Mouse (Mus musculus): ENCODE results near the gene Slit2. TPM values are rescaled to one million over a fixed set of nuclear protein-coding genes. Genes with fewer than 3 reads are reported as not detected.

Slit2 gene
- 10 to 100 TPM; 40.8 TPM for total RNA-seq (2021)

GRCm38 (mm10) chr5:47982941-47983701 lies at the start of gene Slit2:
Slit2 (plus strand) TSS chr5:47983138.
- intact Hi-C loops (cut with DNase I) = loop anchor here (10.0 kb wide), 2 partner anchors 142 to 1538 kb away; no protein-coding TSS in a partner anchor
- peak; percentile 51 to 79 for DNase-seq (ENCODE audit: extremely low spot score in 1 of 2, low spot score in 2 of 2)

- intact Hi-C loops (cut with DNase I) = no loop called here
- no peak for DNase-seq (ENCODE audit: extremely low spot score in 1 of 2, low spot score in 2 of 2)
Observed at GRCm38 (mm10) chr5:47938586-47939372, 44.2 kb upstream of the Slit2 start.

- intact Hi-C loops (cut with DNase I) = no loop called here
- DNase-seq (ENCODE audit: extremely low spot score in 1 of 2, low spot score in 2 of 2) = no peak
Observed at GRCm38 (mm10) chr5:47956451-47956850, 26.5 kb upstream of the Slit2 start.

- no peak for DNase-seq (ENCODE audit: extremely low spot score in 1 of 2, low spot score in 2 of 2)
Observed at GRCm38 (mm10) chr5:47975795-47976194, 7.1 kb upstream of the Slit2 start.

GRCm38 (mm10) chr5:47979371-47979770 lies 3.6 kb upstream of the Slit2 start:
- intact Hi-C loops (cut with DNase I) = no loop called here

More at GRCm38 (mm10) chr5:47975795-47976194, 7.1 kb upstream of the Slit2 start:
- intact Hi-C loops (cut with DNase I) = no loop called here

GRCm38 (mm10) chr5:47980459-47980858 lies 2.5 kb upstream of the Slit2 start:
- DNase-seq (ENCODE audit: extremely low spot score in 1 of 2, low spot score in 2 of 2) = no peak
- intact Hi-C loops (cut with DNase I) = loop anchor here (10.0 kb wide), 2 partner anchors 144 to 1536 kb away; no protein-coding TSS in a partner anchor

More at GRCm38 (mm10) chr5:47979371-47979770, 3.6 kb upstream of the Slit2 start:
- no peak for DNase-seq (ENCODE audit: extremely low spot score in 1 of 2, low spot score in 2 of 2)

GRCm38 (mm10) chr5:47981951-47982350 lies 987 bp upstream of the Slit2 start:
- no peak for DNase-seq (ENCODE audit: extremely low spot score in 1 of 2, low spot score in 2 of 2)
- intact Hi-C loops (cut with DNase I) = loop anchor here (10.0 kb wide), 2 partner anchors 143 to 1537 kb away; no protein-coding TSS in a partner anchor

GRCm38 (mm10) chr5:47983746-47984583 lies 1.0 kb downstream of the Slit2 start:
- intact Hi-C loops (cut with DNase I) = loop anchor here (10.0 kb wide), 2 partner anchors 141 to 1539 kb away; no protein-coding TSS in a partner anchor
- DNase-seq (ENCODE audit: extremely low spot score in 1 of 2, low spot score in 2 of 2) = peak in 1 of 2 experiments; percentile 36

- DNase-seq (ENCODE audit: extremely low spot score in 1 of 2, low spot score in 2 of 2) = peak in 1 of 2 experiments; percentile 30
- intact Hi-C loops (cut with DNase I) = loop anchor here (10.0 kb wide), 2 partner anchors 140 to 1540 kb away; no protein-coding TSS in a partner anchor
Observed at GRCm38 (mm10) chr5:47984584-47985197, 1.8 kb downstream of the Slit2 start.

GRCm38 (mm10) chr5:47985198-47985631 lies 2.3 kb downstream of the Slit2 start:
- intact Hi-C loops (cut with DNase I) = loop anchor here (10.0 kb wide), 2 partner anchors 140 to 1540 kb away; no protein-coding TSS in a partner anchor
- DNase-seq (ENCODE audit: extremely low spot score in 1 of 2, low spot score in 2 of 2) = peak in 1 of 2 experiments; percentile 24

GRCm38 (mm10) chr5:47985901-47986670 lies 3.1 kb downstream of the Slit2 start:
- DNase-seq (ENCODE audit: extremely low spot score in 1 of 2, low spot score in 2 of 2) = peak in 1 of 2 experiments; percentile 34
- intact Hi-C loops (cut with DNase I) = loop anchor here (10.0 kb wide), 2 partner anchors 139 to 1541 kb away; no protein-coding TSS in a partner anchor

- intact Hi-C loops (cut with DNase I) = no loop called here
- DNase-seq (ENCODE audit: extremely low spot score in 1 of 2, low spot score in 2 of 2) = no peak
Observed at GRCm38 (mm10) chr5:47990926-47991325, 8.0 kb downstream of the Slit2 start.

GRCm38 (mm10) chr5:48003708-48004415 lies 20.9 kb downstream of the Slit2 start:
- DNase-seq (ENCODE audit: extremely low spot score in 1 of 2, low spot score in 2 of 2) = no peak
- intact Hi-C loops (cut with DNase I) = no loop called here

GRCm38 (mm10) chr5:48005533-48005932 lies 22.6 kb downstream of the Slit2 start:
- no peak for DNase-seq (ENCODE audit: extremely low spot score in 1 of 2, low spot score in 2 of 2)
- intact Hi-C loops (cut with DNase I) = no loop called here

GRCm38 (mm10) chr5:48006059-48006458 lies 23.1 kb downstream of the Slit2 start:
- no peak for DNase-seq (ENCODE audit: extremely low spot score in 1 of 2, low spot score in 2 of 2)
- intact Hi-C loops (cut with DNase I) = no loop called here

GRCm38 (mm10) chr5:48023441-48023840 lies 40.5 kb downstream of the Slit2 start:
- intact Hi-C loops (cut with DNase I) = no loop called here
- DNase-seq (ENCODE audit: extremely low spot score in 1 of 2, low spot score in 2 of 2) = no peak

- intact Hi-C loops (cut with DNase I) = loop anchor here (5.0 kb wide), 1 partner anchor 102 kb away; no protein-coding TSS in a partner anchor
- no peak for DNase-seq (ENCODE audit: extremely low spot score in 1 of 2, low spot score in 2 of 2)
Observed at GRCm38 (mm10) chr5:48034875-48035274, 51.9 kb downstream of the Slit2 start.
